Comparison of ENCODE assay signal across 30 mouse cellular contexts in genomic region chr12:111870811-111871210, GRCm38 (mm10).
"Had no signal": no experiment of that assay in that cellular context is flagged by ENCODE, and none has a peak within 500 bp of the region (broad histone marks: within the 10 kb centered on the region; RNA-seq: fewer than 3 reads in every experiment).

No protein-coding gene starts in this region.

- H3K27ac ChIP-seq: limb, embryonic 10.5 days; limb, embryonic 12.5 days; limb, embryonic 13.5 days; limb, embryonic 15.5 days; liver, embryonic 12.5 days; liver, embryonic 13.5 days; liver, embryonic 14.5 days; liver, embryonic 15.5 days; lung, embryonic 15.5 days; macrophage; midbrain, embryonic 10.5 days; midbrain, embryonic 12.5 days; midbrain, embryonic 13.5 days; midbrain, embryonic 15.5 days; neural tube, embryonic 12.5 days had no signal

- H3K4me2 ChIP-seq: limb, embryonic 12.5 days; limb, embryonic 13.5 days; limb, embryonic 15.5 days; liver, embryonic 11.5 days; liver, embryonic 12.5 days; liver, embryonic 13.5 days; liver, embryonic 15.5 days; lung, embryonic 14.5 days; lung, embryonic 15.5 days; midbrain, embryonic 12.5 days; midbrain, embryonic 13.5 days; midbrain, embryonic 15.5 days; neural tube, embryonic 12.5 days had no signal

- H3K27me3 ChIP-seq: limb, embryonic 12.5 days; limb, embryonic 13.5 days; limb, embryonic 15.5 days; liver, embryonic 12.5 days; liver, embryonic 13.5 days; liver, embryonic 15.5 days; lung, embryonic 15.5 days; megakaryocyte, embryonic 14.5 days; midbrain, embryonic 12.5 days; midbrain, embryonic 13.5 days; midbrain, embryonic 15.5 days; neural tube, embryonic 12.5 days had no signal

- DNase-seq: left cerebral cortex, postnatal 4 days; liver; liver, embryonic 13.5 days; liver, postnatal 0 days; lung, adult 18-20 months; lung, adult 2 months; lung, embryonic 14.5 days; lung, postnatal 10 days; lung, postnatal 14 days; lung, postnatal 36 days; lung, postnatal 4 days; midbrain, embryonic 14.5 days had no signal

- ATAC-seq: liver, embryonic 12.5 days; liver, postnatal 0 days; lung, postnatal 0 days; midbrain, embryonic 13.5 days; midbrain, embryonic 15.5 days had no signal

- H3K36me3 ChIP-seq: limb, embryonic 10.5 days; limb, embryonic 12.5 days; midbrain, embryonic 10.5 days; midbrain, embryonic 12.5 days; midbrain, embryonic 13.5 days; neural tube, embryonic 12.5 days had no signal

- H3K9ac ChIP-seq: limb, embryonic 12.5 days; limb, embryonic 13.5 days; limb, embryonic 15.5 days; liver, embryonic 12.5 days; liver, embryonic 13.5 days; liver, embryonic 14.5 days; liver, embryonic 15.5 days; liver, postnatal 0 days; lung, embryonic 14.5 days; lung, embryonic 15.5 days; midbrain, embryonic 12.5 days; midbrain, embryonic 13.5 days; midbrain, embryonic 15.5 days; neural tube, embryonic 12.5 days had no signal

- H3K9me3 ChIP-seq: limb, embryonic 10.5 days; limb, embryonic 12.5 days; limb, embryonic 13.5 days; limb, embryonic 15.5 days; liver, embryonic 12.5 days; liver, embryonic 13.5 days; liver, embryonic 15.5 days; lung, embryonic 15.5 days; megakaryocyte, embryonic 14.5 days; midbrain, embryonic 10.5 days; midbrain, embryonic 12.5 days; midbrain, embryonic 13.5 days; midbrain, embryonic 15.5 days; neural tube, embryonic 12.5 days had no signal

- H3K4me1 ChIP-seq: limb, embryonic 10.5 days; limb, embryonic 12.5 days; limb, embryonic 13.5 days; limb, embryonic 15.5 days; lung, embryonic 15.5 days; midbrain, embryonic 10.5 days; midbrain, embryonic 12.5 days; midbrain, embryonic 13.5 days; midbrain, embryonic 15.5 days; neural tube, embryonic 12.5 days had no signal

- H3K4me3 ChIP-seq: limb, embryonic 10.5 days; limb, embryonic 12.5 days; limb, embryonic 13.5 days; limb, embryonic 15.5 days; liver, embryonic 12.5 days; liver, embryonic 13.5 days; liver, embryonic 15.5 days; lung, embryonic 15.5 days; megakaryocyte, embryonic 14.5 days; midbrain, embryonic 10.5 days; midbrain, embryonic 12.5 days; midbrain, embryonic 13.5 days; midbrain, embryonic 15.5 days; myocyte; neural tube, embryonic 12.5 days had no signal
